Mouse (Mus musculus) forebrain, embryonic 11.5 days (tissue): Measurements from ENCODE around the gene Kif5a. TPM values are rescaled to one million over a fixed set of nuclear protein-coding genes. Genes with fewer than 3 reads are reported as not detected.

ENCODE experiments used
- ATAC-seq: fragments of 200-750 bp; cut with Nextera tagmentation; replicated peaks from 2 replicates; pipeline ENCODE4 v1.8.0; 2017; ENCODE audit warnings: moderate TSS enrichment; ENCODE audit not compliant: low FRiP score
- DNase-seq: peaks from one replicate; pipeline ENCODE4 v3.0.0-alpha.2; 2017; ENCODE audit warnings: low spot score
- H3K27ac ChIP-seq: fragments of 300-500 bp; sonication (generic); 2 replicates; pipeline ENCODE4 v1.5.1; 2014; ENCODE audit warnings: low read depth, low read length
- H3K27me3 ChIP-seq: fragments of 300-500 bp; sonication (generic); 2 replicates; pipeline ENCODE4 v1.6.1; 2014; ENCODE audit warnings: mild to moderate bottlenecking, low read length, mixed read lengths; ENCODE audit not compliant: control insufficient read depth, insufficient read depth
- H3K36me3 ChIP-seq: fragments of 300-500 bp; sonication (generic); 2 replicates; pipeline ENCODE4 v1.6.1; 2014; ENCODE audit warnings: mild to moderate bottlenecking, low read length, moderate library complexity, mixed read lengths; ENCODE audit not compliant: control insufficient read depth, insufficient read depth
- H3K4me1 ChIP-seq: fragments of 300-500 bp; sonication (generic); replicated peaks from 2 replicates; pipeline ENCODE4 v1.6.1; 2014; ENCODE audit warnings: low read length, mixed read lengths; ENCODE audit not compliant: control insufficient read depth, insufficient read depth
- H3K4me2 ChIP-seq: fragments of 300-500 bp; sonication (generic); 2 replicates; pipeline ENCODE4 v1.6.1; 2014; ENCODE audit warnings: low read depth, mild to moderate bottlenecking, low read length, moderate library complexity, mixed read lengths; ENCODE audit not compliant: severe bottlenecking
- H3K4me3 ChIP-seq: fragments of 300-500 bp; sonication (generic); 2 replicates; pipeline ENCODE4 v1.5.1; 2014; ENCODE audit warnings: low read depth, low read length
- H3K9ac ChIP-seq: fragments of 300-500 bp; sonication (generic); 2 replicates; pipeline ENCODE4 v1.6.1; 2014; ENCODE audit warnings: low read length
- H3K9me3 ChIP-seq: fragments of 300-500 bp; sonication (generic); 2 replicates; pipeline ENCODE4 v1.6.1; 2016; ENCODE audit warnings: low read length, mixed read lengths; ENCODE audit not compliant: control insufficient read depth
- WGBS: fragments of 180-500 bp; shearing (Covaris S2); extraction: QIAGEN DNeasy Blood & Tissue Kit; methylation state at CpG from one replicate; pipeline ENCODE4 v1.1.7; 2014; 5-methylcytosine and 5-hydroxymethylcytosine counted together
- polyA plus RNA-seq: library from polyadenylated mRNA; unstranded; fragments of >200 nt; fragmentation: Nextera tagmentation; extraction: Ambion mirVana; gene quantifications from 2 replicates; pipeline ENCODE4 v1.2.1, GENCODE M21; 2014

The Kif5a gene
- polyA plus RNA-seq, 1 experiment from 2014 or later, result 23.6 TPM

- H3K4me3 ChIP-seq, result peak overlapping the region; percentile 49
- H3K27me3 ChIP-seq, result no peaks in the 10 kb centered on the region
- H3K9me3 ChIP-seq, result no peaks in the 10 kb centered on the region
- peaks cover 21% of the 10 kb centered on the region for H3K4me1 ChIP-seq
- H3K36me3 ChIP-seq, result peaks cover 16% of the 10 kb centered on the region
- H3K4me2 ChIP-seq, result peak overlapping the region; percentile 90
- WGBS, result 3% methylated on average over 19 of the region's 19 CpGs
- peak overlapping the region; percentile 96 for H3K27ac ChIP-seq
- DNase-seq (peak; percentile 78), ATAC-seq (peak; percentile 35)
- H3K9ac ChIP-seq, result peak overlapping the region; percentile 74
Observed at GRCm38 (mm10) chr10:127290930-127291880, 28.1 kb upstream of the Kif5a start.

GRCm38 (mm10) chr10:127290307-127290929, 27.3 kb upstream of the Kif5a start:
- peak; percentile 91 for ATAC-seq
- H3K4me3 ChIP-seq, result peak overlapping the region; percentile 49
- DNase-seq, result peak; percentile 100
- peak overlapping the region; percentile 96 for H3K27ac ChIP-seq
- 1% methylated on average over 33 of the region's 47 CpGs for WGBS
- no peaks in the 10 kb centered on the region for H3K27me3 ChIP-seq
- H3K9ac ChIP-seq, result peak overlapping the region; percentile 74
- no peaks in the 10 kb centered on the region for H3K9me3 ChIP-seq
- peak overlapping the region; percentile 90 for H3K4me2 ChIP-seq
- H3K4me1 ChIP-seq, result peaks cover 21% of the 10 kb centered on the region
- peaks cover 9% of the 10 kb centered on the region; the same call in 1 of the 2 replicates for H3K36me3 ChIP-seq

GRCm38 (mm10) chr10:127289573-127290191, 26.5 kb upstream of the Kif5a start:
- Histone ChIP-seq H3K27me3 (no peaks in the 10 kb centered on the region), H3K4me1 (peaks cover 21% of the 10 kb centered on the region), H3K36me3 (peaks cover 4% of the 10 kb centered on the region; the same call in 1 of the 2 replicates), H3K27ac (peak overlapping the region; percentile 96), H3K9me3 (no peaks in the 10 kb centered on the region), H3K4me2 (peak overlapping the region; percentile 90), H3K9ac (peak overlapping the region; percentile 65), H3K4me3 (peak overlapping the region; percentile 49)
- DNase-seq (peak; percentile 69), ATAC-seq (peak; percentile 9)
- WGBS, result 2% methylated on average over 15 of the region's 15 CpGs

GRCm38 (mm10) chr10:127288800-127289572, 25.8 kb upstream of the Kif5a start, which contains the start of gene Mbd6:
Mbd6 (minus strand) TSS chr10:127289018.
- DNase-seq, result peak; percentile 95
- Histone ChIP-seq H3K4me2 (peak within 1 kb of the TSS; percentile 90), H3K36me3 (peaks cover 1% of the 10 kb centered on the region; the same call in 1 of the 2 replicates), H3K27ac (peak within 1 kb of the TSS; percentile 96), H3K27me3 (no peaks in the 10 kb centered on the region), H3K4me3 (peak within 1 kb of the TSS; percentile 49), H3K9ac (peak within 1 kb of the TSS; percentile 65), H3K4me1 (peaks cover 21% of the 10 kb centered on the region), H3K9me3 (no peaks in the 10 kb centered on the region)
- peak; percentile 29 for ATAC-seq
- under 1% methylated on average over 37 of the region's 65 CpGs for WGBS

- DNase-seq (no peak), ATAC-seq (peak; percentile 1)
- Histone ChIP-seq H3K4me3 (peak overlapping the region; percentile 49), H3K36me3 (peaks cover 8% of the 10 kb centered on the region; the same call in 1 of the 2 replicates), H3K4me2 (peak overlapping the region; percentile 90), H3K27ac (peak overlapping the region; percentile 96), H3K4me1 (peaks cover 21% of the 10 kb centered on the region), H3K27me3 (no peaks in the 10 kb centered on the region), H3K9ac (peak overlapping the region; percentile 65), H3K9me3 (no peaks in the 10 kb centered on the region)
- 1% methylated on average over 23 of the region's 28 CpGs for WGBS
Observed at GRCm38 (mm10) chr10:127288328-127288799, 25.2 kb upstream of the Kif5a start.

- peaks cover 21% of the 10 kb centered on the region for H3K4me1 ChIP-seq
- no peak for ATAC-seq
- 1% methylated on average over 3 of the region's 3 CpGs for WGBS
- H3K4me3 ChIP-seq, result peak overlapping the region; percentile 49
- DNase-seq, result no peak
- H3K27me3 ChIP-seq, result no peaks in the 10 kb centered on the region
- H3K27ac ChIP-seq, result peak overlapping the region; percentile 96
- no peaks in the 10 kb centered on the region for H3K9me3 ChIP-seq
- peaks cover 12% of the 10 kb centered on the region; the same call in 1 of the 2 replicates for H3K36me3 ChIP-seq
- peak overlapping the region; percentile 90 for H3K4me2 ChIP-seq
- peak overlapping the region; percentile 65 for H3K9ac ChIP-seq
Observed at GRCm38 (mm10) chr10:127287936-127288293, 24.8 kb upstream of the Kif5a start.

- H3K4me2 ChIP-seq, result peak overlapping the region; percentile 90
- peak overlapping the region; percentile 65 for H3K9ac ChIP-seq
- peak overlapping the region; percentile 49 for H3K4me3 ChIP-seq
- H3K4me1 ChIP-seq, result peaks cover 20% of the 10 kb centered on the region
- ATAC-seq (no peak), DNase-seq (no peak)
- peak overlapping the region; percentile 96 for H3K27ac ChIP-seq
- H3K27me3 ChIP-seq, result no peaks in the 10 kb centered on the region
- H3K9me3 ChIP-seq, result no peaks in the 10 kb centered on the region
- peaks cover 16% of the 10 kb centered on the region; the same call in 1 of the 2 replicates for H3K36me3 ChIP-seq
- WGBS, result 78% methylated on average over 15 of the region's 15 CpGs
Observed at GRCm38 (mm10) chr10:127287271-127287935, 24.3 kb upstream of the Kif5a start.
